In the genomic region with DNA sequence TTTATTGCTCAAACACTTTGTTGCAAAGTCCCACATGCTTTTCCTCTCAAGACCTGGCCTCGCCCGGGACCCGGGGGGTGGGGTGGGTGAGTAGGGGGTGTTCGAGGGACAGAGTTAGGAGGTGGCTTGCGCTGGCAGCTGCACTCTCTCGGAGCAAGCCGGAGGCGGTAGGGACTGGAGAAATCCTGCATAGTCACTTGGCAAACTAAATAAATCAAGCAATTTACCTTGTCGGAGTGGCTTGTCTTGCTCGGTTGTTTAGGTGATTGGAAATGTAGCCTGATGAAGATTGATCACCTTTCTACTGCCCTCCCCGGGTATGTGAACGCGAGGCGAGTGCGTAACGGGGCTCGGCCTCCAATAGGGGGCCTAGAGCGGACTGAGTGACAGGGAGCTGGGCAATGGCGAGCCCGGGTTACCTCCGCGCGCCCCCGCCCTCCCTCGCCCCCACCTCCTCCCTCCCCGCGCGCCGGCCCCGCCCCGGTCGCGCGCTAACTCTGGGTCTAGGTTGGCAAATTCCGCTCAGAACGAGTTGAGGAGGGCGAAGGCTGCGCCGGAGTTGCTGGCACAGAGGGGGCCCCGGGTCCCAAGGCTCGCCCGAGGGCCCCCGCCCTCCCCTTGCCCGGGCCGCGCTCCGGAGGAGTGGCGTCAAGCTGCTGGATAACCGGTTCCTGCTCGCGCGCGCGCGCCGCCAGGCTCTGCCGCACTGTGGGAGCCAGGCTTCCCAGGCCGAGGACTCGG, we compare ENCODE assay signal across 9 mouse cellular contexts. TPM values are rescaled to one million over a fixed set of nuclear protein-coding genes. Genes with fewer than 3 reads are reported as not detected.
A peak's percentile ranks its signal among the peaks of the same experiment; 100 is the strongest.
DNase-seq lines count a peak whose midpoint lies in the region; ATAC-seq and TF ChIP-seq lines count a peak whose summit lies in the region.
"Had no signal": no experiment of that assay in that cellular context is flagged by ENCODE, and none has a peak within 500 bp of the region (broad histone marks: within the 10 kb centered on the region; RNA-seq: fewer than 3 reads in every experiment).

No protein-coding gene starts in this region.

- no peak overlapping the region for H3K27ac ChIP-seq in gastrocnemius, adult 2 months
- peak overlapping the region; percentile 73 for H3K27ac ChIP-seq in forebrain, postnatal 0 days (ENCODE audit: low read depth, low read length)
- H3K27ac ChIP-seq in intestine, embryonic 14.5 days (ENCODE audit: low read depth): no peak overlapping the region
- H3K27ac ChIP-seq in neural tube, embryonic 11.5 days (ENCODE audit: low read depth, low read length): no peak overlapping the region

- peaks cover 24% of the 10 kb centered on the region for H3K27me3 ChIP-seq in forebrain, postnatal 0 days (ENCODE audit: insufficient read depth, low read length)
- H3K27me3 ChIP-seq in intestine, embryonic 14.5 days (replicated peaks; ENCODE audit: control insufficient read depth, insufficient read depth, low read length): peaks cover 97% of the 10 kb centered on the region
- peaks cover 100% of the 10 kb centered on the region for H3K27me3 ChIP-seq in neural tube, embryonic 11.5 days (ENCODE audit: control insufficient read depth, insufficient read depth, low read length)

- no peaks in the 10 kb centered on the region for H3K36me3 ChIP-seq in forebrain, postnatal 0 days (ENCODE audit: insufficient read depth)
- no peaks in the 10 kb centered on the region for H3K36me3 ChIP-seq in intestine, embryonic 14.5 days (ENCODE audit: control insufficient read depth, insufficient read depth, low read length)
- no peaks in the 10 kb centered on the region for H3K36me3 ChIP-seq in neural tube, embryonic 11.5 days (ENCODE audit: control insufficient read depth, insufficient read depth, low read length)

- intact Hi-C loops in gastrocnemius, adult 2 months (cut with DNase I): loop anchor here (5.0 kb wide), 1 partner anchor 206 kb away; no protein-coding TSS in a partner anchor

- DNase-seq in gastrocnemius, adult 2 months: peak; percentile 73
- no peak for DNase-seq in gastrocnemius, adult 18-20 months (ENCODE audit: low spot score)
- peak; percentile 49 to 50 for DNase-seq in adrenal gland, postnatal 36 days
- peak; percentile 80 for DNase-seq in forebrain, postnatal 0 days
- DNase-seq in intestine, embryonic 14.5 days (ENCODE audit: low spot score): peak; percentile 86
- peak; percentile 46 for DNase-seq in liver
- peak; percentile 83 for DNase-seq in neural tube, embryonic 11.5 days (ENCODE audit: low spot score)
- DNase-seq in natural killer cell, adult 2 months (ENCODE audit: low spot score in 2 of 2): no peak

- peak; percentile 76 for ATAC-seq in forebrain, postnatal 0 days
- peak; percentile 75 for ATAC-seq in intestine, embryonic 14.5 days (replicated peaks; ENCODE audit: low FRiP score, low TSS enrichment, low read depth)
- peak; percentile 87 for ATAC-seq in neural tube, embryonic 11.5 days (ENCODE audit: insufficient read depth, low FRiP score, low TSS enrichment)

- no peak for TF ChIP-seq CTCF in gastrocnemius, adult 2 months (IDR thresholded peaks at IDR 0.05)
- TF ChIP-seq CTCF in forebrain, postnatal 0 days (IDR thresholded peaks at IDR 0.05; ENCODE audit: low read depth): no peak

- WGBS in forebrain, postnatal 0 days: 5% methylated on average over 52 of the region's 59 CpGs
- WGBS in intestine, embryonic 14.5 days: 1% methylated on average over 36 of the region's 59 CpGs
- under 1% methylated on average over 42 of the region's 59 CpGs for WGBS in neural tube, embryonic 11.5 days

- H3K4me3 ChIP-seq in gastrocnemius, adult 2 months: peak overlapping the region; percentile 86
- peak overlapping the region; percentile 45 for H3K4me3 ChIP-seq in forebrain, postnatal 0 days (ENCODE audit: low read depth, low read length)
- peak overlapping the region; percentile 36 for H3K4me3 ChIP-seq in intestine, embryonic 14.5 days (ENCODE audit: low read depth, low read length)
- H3K4me3 ChIP-seq in neural tube, embryonic 11.5 days (ENCODE audit: low read depth, low read length): peak overlapping the region; percentile 43

- H3K9me3 ChIP-seq in forebrain, postnatal 0 days (ENCODE audit: low read length): no peaks in the 10 kb centered on the region
- no peaks in the 10 kb centered on the region for H3K9me3 ChIP-seq in intestine, embryonic 14.5 days (ENCODE audit: control insufficient read depth, low read length)
- H3K9me3 ChIP-seq in neural tube, embryonic 11.5 days (ENCODE audit: control insufficient read depth, low read length): no peaks in the 10 kb centered on the region

- peak overlapping the region; percentile 47 for H3K9ac ChIP-seq in forebrain, postnatal 0 days
- H3K9ac ChIP-seq in intestine, embryonic 14.5 days (ENCODE audit: low read length): 0 out of 2 replicates have a peak overlapping the region, but pooled peaks have one; percentile 13
- no peak overlapping the region for H3K9ac ChIP-seq in neural tube, embryonic 11.5 days (ENCODE audit: low read length)

- H3K4me1 ChIP-seq in forebrain, postnatal 0 days (ENCODE audit: insufficient read depth): no peaks in the 10 kb centered on the region
- peaks cover 13% of the 10 kb centered on the region for H3K4me1 ChIP-seq in intestine, embryonic 14.5 days (replicated peaks; ENCODE audit: control insufficient read depth, insufficient read depth, low read length)
- H3K4me1 ChIP-seq in neural tube, embryonic 11.5 days (ENCODE audit: control insufficient read depth, insufficient read depth, low read length): peaks cover 6% of the 10 kb centered on the region

- H3K4me2 ChIP-seq in forebrain, postnatal 0 days (ENCODE audit: low read depth): peak overlapping the region; percentile 65
- peak overlapping the region; percentile 65 for H3K4me2 ChIP-seq in intestine, embryonic 14.5 days (ENCODE audit: low read length)
- peak overlapping the region; percentile 63 for H3K4me2 ChIP-seq in neural tube, embryonic 11.5 days (ENCODE audit: low read depth)

RNA-seq across cellular contexts. Expression of a gene that starts 1.2 kb away (rescaled TPM):
- not detected for total RNA-seq in gastrocnemius, adult 2 months (2021)
- not detected for total RNA-seq in gastrocnemius, adult 18-20 months (2021)
- total RNA-seq in adrenal gland, postnatal 36 days (2021): not detected
- total RNA-seq in forebrain, postnatal 0 days (2014; rRNA removed): 2.3 and 3.9 TPM in 2 replicates
- 5.7 and 5.9 TPM in 2 replicates for polyA plus RNA-seq in forebrain, postnatal 0 days (2015; fragmentation: Nextera tagmentation; extraction: Ambion mirVana)
- polyA plus RNA-seq in intestine, embryonic 14.5 days (2014; fragmentation: Nextera tagmentation; extraction: Ambion mirVana): not detected in 2 replicates
- not detected in 2 replicates for polyA plus RNA-seq in neural tube, embryonic 11.5 days (2014; fragmentation: Nextera tagmentation; extraction: Ambion mirVana)
- polyA plus RNA-seq: large intestine, adult 2 months had no signal

Comparison
In these comparisons a context has a peak if more than half of its experiments do, and no peak if none do; other contexts are left out.
1. DNase-seq: peak in gastrocnemius, adult 2 months (single experiment), adrenal gland, postnatal 36 days (2 of 2), forebrain, postnatal 0 days (single experiment), intestine, embryonic 14.5 days (single experiment), liver (single experiment) and neural tube, embryonic 11.5 days (single experiment); none in gastrocnemius, adult 18-20 months (single experiment) and natural killer cell, adult 2 months (0 of 2).
2. H3K4me3 ChIP-seq: peak in every context shown above with its lines; median percentile 86 in gastrocnemius, adult 2 months; 45 in forebrain, postnatal 0 days; 43 in neural tube, embryonic 11.5 days; 36 in intestine, embryonic 14.5 days.
3. Peak in every context shown above with its lines, with median percentiles within 50 percentile points of each other: ATAC-seq and H3K4me2 ChIP-seq.